In genomic region chr12:110429340-110429973, GRCm38 (mm10) we compare ENCODE assay signal across 16 mouse cellular contexts. TPM values are rescaled to one million over a fixed set of nuclear protein-coding genes. Genes with fewer than 3 reads are reported as not detected.
DNase-seq lines count a peak whose midpoint lies in the region; ATAC-seq and TF ChIP-seq lines count a peak whose summit lies in the region.
"Had no signal": no experiment of that assay in that cellular context is flagged by ENCODE, and none has a peak within 500 bp of the region (broad histone marks: within the 10 kb centered on the region; RNA-seq: fewer than 3 reads in every experiment).

No protein-coding gene starts in this region.

- TF ChIP-seq POLR2A in thymus, adult 2 months (IDR thresholded peaks at IDR 0.05; ENCODE audit: control insufficient read depth, extremely low read depth, insufficient read depth, low read length, poor library complexity) = no peak

- H3K36me3 ChIP-seq in forebrain, embryonic 14.5 days (ENCODE audit: control insufficient read depth, insufficient read depth, low read length) = no peaks in the 10 kb centered on the region
- no peaks in the 10 kb centered on the region for H3K36me3 ChIP-seq in forebrain, embryonic 16.5 days (ENCODE audit: control insufficient read depth, insufficient read depth)
- H3K36me3 ChIP-seq in midbrain, embryonic 11.5 days (ENCODE audit: control insufficient read depth, insufficient read depth, low read length) = no peaks in the 10 kb centered on the region
- no peaks in the 10 kb centered on the region for H3K36me3 ChIP-seq in midbrain, postnatal 0 days (ENCODE audit: insufficient read depth, low read length)
- H3K36me3 ChIP-seq in hindbrain, postnatal 0 days (ENCODE audit: insufficient read depth, low read length) = no peaks in the 10 kb centered on the region
- no peaks in the 10 kb centered on the region for H3K36me3 ChIP-seq in thymus, adult 2 months (ENCODE audit: control insufficient read depth, insufficient read depth, low read length)
- H3K36me3 ChIP-seq: heart, embryonic 12.5 days; hindbrain, embryonic 15.5 days had no signal

- H3K9ac ChIP-seq in forebrain, embryonic 14.5 days (ENCODE audit: low read length) = peak overlapping the region; percentile 45; the same call in 1 of the 2 replicates
- H3K9ac ChIP-seq in forebrain, embryonic 16.5 days (replicated peaks; ENCODE audit: low read depth, low read length) = no peak overlapping the region
- H3K9ac ChIP-seq in midbrain, embryonic 11.5 days (ENCODE audit: low read length) = peak overlapping the region; percentile 46
- no peak overlapping the region for H3K9ac ChIP-seq in midbrain, postnatal 0 days (replicated peaks; ENCODE audit: low read length, poor library complexity, severe bottlenecking)
- H3K9ac ChIP-seq in hindbrain, postnatal 0 days (replicated peaks; ENCODE audit: low read length) = no peak overlapping the region
- H3K9ac ChIP-seq: heart, embryonic 12.5 days; hindbrain, embryonic 15.5 days had no signal

- no peaks in the 10 kb centered on the region for H3K9me3 ChIP-seq in forebrain, embryonic 14.5 days (replicated peaks; ENCODE audit: control insufficient read depth, low read length)
- no peaks in the 10 kb centered on the region for H3K9me3 ChIP-seq in forebrain, embryonic 16.5 days (ENCODE audit: control insufficient read depth, low read length)
- no peaks in the 10 kb centered on the region for H3K9me3 ChIP-seq in midbrain, embryonic 11.5 days (ENCODE audit: control insufficient read depth, low read length)
- no peaks in the 10 kb centered on the region for H3K9me3 ChIP-seq in midbrain, postnatal 0 days (ENCODE audit: low read length)
- H3K9me3 ChIP-seq in hindbrain, postnatal 0 days (ENCODE audit: low read length) = no peaks in the 10 kb centered on the region
- H3K9me3 ChIP-seq: hindbrain, embryonic 15.5 days had no signal

- no peak overlapping the region for H3K27ac ChIP-seq in forebrain, embryonic 14.5 days (ENCODE audit: low read depth, low read length)
- no peak overlapping the region for H3K27ac ChIP-seq in forebrain, embryonic 16.5 days (ENCODE audit: low read length)
- 0 out of 2 replicates have a peak overlapping the region, but pooled peaks have one; percentile 21 for H3K27ac ChIP-seq in midbrain, embryonic 11.5 days (ENCODE audit: low read depth, low read length)
- no peak overlapping the region for H3K27ac ChIP-seq in midbrain, postnatal 0 days (ENCODE audit: low read depth, low read length)
- H3K27ac ChIP-seq in hindbrain, postnatal 0 days = peak overlapping the region; percentile 16; the same call in 1 of the 2 replicates
- H3K27ac ChIP-seq in thymus, adult 2 months (ENCODE audit: control insufficient read depth, insufficient read depth, low read length) = no peak overlapping the region
- H3K27ac ChIP-seq: gastrocnemius, adult 2 months; hindbrain, embryonic 15.5 days had no signal

- H3K4me3 ChIP-seq in forebrain, embryonic 14.5 days (ENCODE audit: low read depth, low read length) = no peak overlapping the region
- no peak overlapping the region for H3K4me3 ChIP-seq in forebrain, embryonic 16.5 days (replicated peaks; ENCODE audit: low read length)
- H3K4me3 ChIP-seq in midbrain, embryonic 11.5 days (ENCODE audit: low read depth, low read length) = no peak overlapping the region
- H3K4me3 ChIP-seq in midbrain, postnatal 0 days (ENCODE audit: low read depth, low read length) = no peak overlapping the region
- H3K4me3 ChIP-seq in hindbrain, postnatal 0 days (ENCODE audit: low read length) = no peak overlapping the region
- no peak overlapping the region for H3K4me3 ChIP-seq in thymus, adult 2 months (ENCODE audit: control insufficient read depth, insufficient read depth, low read length)
- H3K4me3 ChIP-seq: erythroblast, embryonic 14.5 days; gastrocnemius, adult 2 months; heart, embryonic 12.5 days; hindbrain, embryonic 15.5 days had no signal

- no peak for DNase-seq in forebrain, embryonic 14.5 days (ENCODE audit: low spot score)
- no peak for DNase-seq in midbrain, embryonic 11.5 days (ENCODE audit: low spot score, missing footprints)
- no peak for DNase-seq in midbrain, postnatal 0 days (ENCODE audit: low spot score)
- no peak for DNase-seq in hindbrain, postnatal 0 days (ENCODE audit: low spot score)
- no peak for DNase-seq in adrenal gland, postnatal 14 days
- no peak for DNase-seq in urinary bladder, postnatal 4 days (ENCODE audit: low spot score in 2 of 2)
- DNase-seq in thymus, adult 2 months = no peak
- DNase-seq: adrenal gland, postnatal 10 days; gastrocnemius, adult 2 months; kidney, postnatal 4 days; thymus, postnatal 25 days had no signal

- no peaks in the 10 kb centered on the region for H3K4me1 ChIP-seq in forebrain, embryonic 14.5 days (ENCODE audit: control insufficient read depth, insufficient read depth, low read length)
- peaks cover 6% of the 10 kb centered on the region; the same call in 1 of the 2 replicates for H3K4me1 ChIP-seq in forebrain, embryonic 16.5 days (replicated peaks; ENCODE audit: control insufficient read depth, insufficient read depth, low read length)
- peaks cover 6% of the 10 kb centered on the region; the same call in 1 of the 2 replicates for H3K4me1 ChIP-seq in midbrain, embryonic 11.5 days (ENCODE audit: control insufficient read depth, insufficient read depth, low read length)
- no peaks in the 10 kb centered on the region for H3K4me1 ChIP-seq in midbrain, postnatal 0 days (ENCODE audit: insufficient read depth, low read length)
- H3K4me1 ChIP-seq in hindbrain, postnatal 0 days (ENCODE audit: insufficient read depth, low read length) = 0 out of 2 replicates have a peak, but pooled peaks cover 7% of the 10 kb centered on the region
- no peaks in the 10 kb centered on the region for H3K4me1 ChIP-seq in thymus, adult 2 months (replicated peaks; ENCODE audit: control insufficient read depth, insufficient read depth, low read length)

- 66% methylated on average over 12 of the region's 12 CpGs for WGBS in forebrain, embryonic 14.5 days
- 62% methylated on average over 12 of the region's 12 CpGs for WGBS in forebrain, embryonic 16.5 days
- 66% methylated on average over 12 of the region's 12 CpGs for WGBS in midbrain, embryonic 11.5 days
- WGBS in midbrain, postnatal 0 days = 62% methylated on average over 12 of the region's 12 CpGs
- WGBS in hindbrain, postnatal 0 days = 59% methylated on average over 12 of the region's 12 CpGs
- 81% methylated on average over 12 of the region's 12 CpGs for WGBS in thymus, adult 2 months

- H3K27me3 ChIP-seq in forebrain, embryonic 14.5 days (replicated peaks; ENCODE audit: control insufficient read depth, insufficient read depth, low read length) = no peaks in the 10 kb centered on the region
- H3K27me3 ChIP-seq in forebrain, embryonic 16.5 days (replicated peaks; ENCODE audit: control insufficient read depth, insufficient read depth, low read length) = no peaks in the 10 kb centered on the region
- H3K27me3 ChIP-seq in midbrain, embryonic 11.5 days (ENCODE audit: control insufficient read depth, insufficient read depth, low read length) = no peaks in the 10 kb centered on the region; the same call in 1 of the 2 replicates
- H3K27me3 ChIP-seq in midbrain, postnatal 0 days (ENCODE audit: insufficient read depth, low read length) = no peaks in the 10 kb centered on the region
- no peaks in the 10 kb centered on the region for H3K27me3 ChIP-seq in hindbrain, postnatal 0 days (ENCODE audit: insufficient read depth, low read length)
- no peaks in the 10 kb centered on the region; the same call in 1 of the 2 replicates for H3K27me3 ChIP-seq in thymus, adult 2 months (ENCODE audit: control insufficient read depth, insufficient read depth, low read length)
- H3K27me3 ChIP-seq: hindbrain, embryonic 15.5 days had no signal

- no peak for ATAC-seq in forebrain, embryonic 14.5 days
- no peak for ATAC-seq in forebrain, embryonic 16.5 days
- peak; percentile 64 for ATAC-seq in midbrain, embryonic 11.5 days (ENCODE audit: low FRiP score)
- no peak for ATAC-seq in midbrain, postnatal 0 days (ENCODE audit: low FRiP score)
- ATAC-seq in hindbrain, postnatal 0 days = no peak
- ATAC-seq: lung, postnatal 0 days had no signal

- H3K4me2 ChIP-seq in forebrain, embryonic 14.5 days (ENCODE audit: low read length) = no peak overlapping the region
- H3K4me2 ChIP-seq in forebrain, embryonic 16.5 days (ENCODE audit: low read length) = no peak overlapping the region
- H3K4me2 ChIP-seq in midbrain, embryonic 11.5 days = no peak overlapping the region
- H3K4me2 ChIP-seq in midbrain, postnatal 0 days (ENCODE audit: low read depth, low read length, poor library complexity, severe bottlenecking) = no peak overlapping the region
- no peak overlapping the region for H3K4me2 ChIP-seq in hindbrain, postnatal 0 days (ENCODE audit: low read depth, low read length)
- H3K4me2 ChIP-seq: heart, embryonic 12.5 days; hindbrain, embryonic 15.5 days had no signal

- no peak for TF ChIP-seq CTCF in midbrain, postnatal 0 days (IDR thresholded peaks at IDR 0.05)
- TF ChIP-seq CTCF in hindbrain, postnatal 0 days (IDR thresholded peaks at IDR 0.05; ENCODE audit: low read depth) = no peak
- no peak for TF ChIP-seq CTCF in thymus, adult 2 months (IDR thresholded peaks at IDR 0.05; ENCODE audit: borderline replicate concordance, control insufficient read depth, extremely low read depth, insufficient read depth, low read length, poor library complexity)

RNA-seq across cellular contexts. Expression of gene Ppp2r5c, which starts 17.5 kb away (rescaled TPM):
- polyA plus RNA-seq in forebrain, embryonic 14.5 days (2014; fragmentation: Nextera tagmentation; extraction: Ambion mirVana) = 138 and 144 TPM in 2 replicates
- 139 and 145 TPM in 2 replicates for polyA plus RNA-seq in forebrain, embryonic 16.5 days (2015; fragmentation: Nextera tagmentation; extraction: Ambion mirVana)
- polyA plus RNA-seq in midbrain, embryonic 11.5 days (2014; fragmentation: Nextera tagmentation; extraction: Ambion mirVana) = 175 and 183 TPM in 2 replicates
- 173 and 183 TPM in 2 replicates for total RNA-seq in midbrain, postnatal 0 days (2014; rRNA removed)
- polyA plus RNA-seq in midbrain, postnatal 0 days (2015; fragmentation: Nextera tagmentation; extraction: Ambion mirVana) = 176 and 178 TPM in 2 replicates
- 108 and 118 TPM in 2 replicates for total RNA-seq in hindbrain, postnatal 0 days (2014; rRNA removed)
- polyA plus RNA-seq in hindbrain, postnatal 0 days (2015; fragmentation: Nextera tagmentation; extraction: Ambion mirVana) = 162 and 163 TPM in 2 replicates
- 102 and 107 TPM in 2 replicates for total RNA-seq in adrenal gland, postnatal 14 days (2021)
- 83.1 and 83.7 TPM in 2 replicates for polyA plus RNA-seq in thymus, adult 2 months (2012; rRNA removed)

Comparison
In these comparisons a context has a peak if more than half of its experiments do, and no peak if none do; other contexts are left out.
1. H3K27ac ChIP-seq: peak in midbrain, embryonic 11.5 days (single experiment) and hindbrain, postnatal 0 days (single experiment); none in forebrain, embryonic 14.5 days (single experiment), forebrain, embryonic 16.5 days (single experiment), midbrain, postnatal 0 days (single experiment) and thymus, adult 2 months (single experiment).
2. H3K9ac ChIP-seq: peak in forebrain, embryonic 14.5 days (single experiment) and midbrain, embryonic 11.5 days (single experiment); none in forebrain, embryonic 16.5 days (single experiment), midbrain, postnatal 0 days (single experiment) and hindbrain, postnatal 0 days (single experiment).